Mouse (Mus musculus) urinary bladder, postnatal 36 days (tissue): ENCODE measurements around the gene Crat.

Experiments used
- DNase-seq, 2 experiments: peaks; one replicate each; pipeline ENCODE4 v3.0.0; 2022; ENCODE audit warnings: low spot score in 2 of 2, mixed read lengths in 1 of 2

Gene Crat

GRCm38 (mm10) chr2:30403870-30404269 lies 11.7 kb downstream of the Crat start:
- no peak for DNase-seq

- no peak for DNase-seq
These were observed 12.8 kb downstream of the Crat start for GRCm38 (mm10) chr2:30402843-30403242.

- DNase-seq: peak in 1 of 2 experiments; percentile 43
These were observed 13.2 kb downstream of the Crat start for GRCm38 (mm10) chr2:30402351-30402826.

GRCm38 (mm10) chr2:30401581-30401980 lies 14.0 kb downstream of the Crat start:
- no peak for DNase-seq

GRCm38 (mm10) chr2:30399191-30400171 lies 16.1 kb downstream of the Crat start:
- no peak for DNase-seq

GRCm38 (mm10) chr2:30397986-30398512 lies 17.6 kb downstream of the Crat start:
- DNase-seq: no peak

- DNase-seq: no peak
These were observed 19.4 kb downstream of the Crat start for GRCm38 (mm10) chr2:30396246-30396645.

GRCm38 (mm10) chr2:30395757-30396156 lies 19.9 kb downstream of the Crat start:
- DNase-seq: no peak

GRCm38 (mm10) chr2:30393370-30393656 lies 22.3 kb downstream of the Crat start:
- no peak for DNase-seq

GRCm38 (mm10) chr2:30392577-30393369 lies 22.8 kb downstream of the Crat start:
- DNase-seq: peak; percentile 81 to 83

- DNase-seq: peak; percentile 90 to 97
These were observed 23.5 kb downstream of the Crat start, which contains the start of gene Dolpp1 for GRCm38 (mm10) chr2:30392114-30392576. Gene Dolpp1, plus strand, starts transcription at chr2:30392254.

GRCm38 (mm10) chr2:30389000-30389399 lies 26.6 kb downstream of the Crat start:
- DNase-seq: no peak

- DNase-seq: no peak
These were observed 28.7 kb downstream of the Crat start for GRCm38 (mm10) chr2:30386913-30387312.

GRCm38 (mm10) chr2:30385591-30385990 lies 30.0 kb downstream of the Crat start:
- DNase-seq: no peak

- no peak for DNase-seq
These were observed 30.8 kb downstream of the Crat start for GRCm38 (mm10) chr2:30384814-30385213.

GRCm38 (mm10) chr2:30381377-30381725 lies 34.3 kb downstream of the Crat start:
- DNase-seq: peak in 1 of 2 experiments; percentile 57

- no peak for DNase-seq
These were observed 34.8 kb downstream of the Crat start for GRCm38 (mm10) chr2:30380564-30381376.

- no peak for DNase-seq
These were observed 36.3 kb downstream of the Crat start for GRCm38 (mm10) chr2:30379307-30379706.

GRCm38 (mm10) chr2:30377721-30378120 lies 37.9 kb downstream of the Crat start:
- DNase-seq: no peak

GRCm38 (mm10) chr2:30375893-30376292 lies 39.7 kb downstream of the Crat start:
- no peak for DNase-seq

- DNase-seq: no peak
These were observed 42.9 kb downstream of the Crat start for GRCm38 (mm10) chr2:30372726-30373125.
